Mouse (Mus musculus) kidney, embryonic 16.5 days (tissue): ENCODE results near the gene Celf3. TPM values are rescaled to one million over a fixed set of nuclear protein-coding genes. Genes with fewer than 3 reads are reported as not detected.

Source experiments
- ATAC-seq: fragments of 200-750 bp; cut with Nextera tagmentation; 2 replicates; pipeline ENCODE4 v1.8.0; 2017; ENCODE audit warnings: moderate TSS enrichment; ENCODE audit not compliant: low FRiP score, low TSS enrichment
- H3K27ac ChIP-seq: fragments of 300-500 bp; sonication (generic); 2 replicates; pipeline ENCODE4 v1.5.1; 2014; ENCODE audit warnings: low read length
- H3K27me3 ChIP-seq: fragments of 300-500 bp; sonication (generic); 2 replicates; pipeline ENCODE4 v1.6.1; 2014; ENCODE audit warnings: low read length, control low read depth, mixed read lengths; ENCODE audit not compliant: insufficient read depth
- H3K36me3 ChIP-seq: fragments of 300-500 bp; sonication (generic); 2 replicates; pipeline ENCODE4 v1.6.1; 2014; ENCODE audit warnings: low read length, control low read depth, mixed read lengths; ENCODE audit not compliant: insufficient read depth
- H3K4me1 ChIP-seq: fragments of 300-500 bp; sonication (generic); 2 replicates; pipeline ENCODE4 v1.6.1; 2014; ENCODE audit warnings: low read length, control low read depth, mixed read lengths; ENCODE audit not compliant: insufficient read depth
- H3K4me2 ChIP-seq: fragments of 300-500 bp; sonication (generic); replicated peaks from 2 replicates; pipeline ENCODE4 v1.6.1; 2014; ENCODE audit warnings: low read depth, low read length
- H3K4me3 ChIP-seq: fragments of 300-500 bp; sonication (generic); 2 replicates; pipeline ENCODE4 v1.5.1; 2014; ENCODE audit warnings: mild to moderate bottlenecking, low read length
- H3K9ac ChIP-seq: fragments of 300-500 bp; sonication (generic); replicated peaks from 2 replicates; pipeline ENCODE4 v1.6.1; 2014; ENCODE audit warnings: low read length
- H3K9me3 ChIP-seq: fragments of 300-500 bp; sonication (generic); 2 replicates; pipeline ENCODE4 v1.6.1; 2016; ENCODE audit warnings: low read length, control low read depth
- WGBS: fragments of 180-500 bp; shearing (Covaris S2); extraction: QIAGEN DNeasy Blood & Tissue Kit; methylation state at CpG from one replicate; pipeline ENCODE4 v1.1.7; 2014; 5-methylcytosine and 5-hydroxymethylcytosine counted together
- polyA plus RNA-seq: library from polyadenylated mRNA; unstranded; fragments of >200 nt; fragmentation: Nextera tagmentation; extraction: Ambion mirVana; gene quantifications from 2 replicates; pipeline ENCODE4 v1.2.1, GENCODE M21; 2015

Celf3 gene
- polyA plus RNA-seq, 1 experiment from 2014 or later: 1.4 TPM

DNA sequence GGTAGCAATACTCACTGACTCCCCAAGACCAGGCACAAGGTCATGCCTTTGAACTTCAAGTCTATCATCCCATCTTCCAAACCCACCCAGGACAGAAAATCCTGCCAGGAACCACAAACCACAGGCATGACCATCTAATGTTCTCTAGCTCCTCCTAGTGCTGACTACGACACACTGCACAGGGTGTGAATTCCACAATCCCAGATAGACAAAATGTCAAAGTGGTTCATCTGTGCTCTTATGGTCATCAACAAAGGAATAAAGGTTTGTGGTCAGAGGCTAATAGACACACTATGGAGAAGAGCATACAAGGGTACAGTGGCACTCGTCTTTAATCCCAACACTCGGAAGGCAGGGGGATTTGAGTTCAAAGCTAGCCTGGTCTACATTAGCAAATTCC is 24.1 kb downstream of the Celf3 start:
- H3K9ac ChIP-seq: no peak overlapping the region
- no peak for ATAC-seq
- H3K36me3 ChIP-seq: peaks cover 21% of the 10 kb centered on the region; the same call in 1 of the 2 replicates
- no peak overlapping the region for H3K4me2 ChIP-seq
- no peaks in the 10 kb centered on the region for H3K27me3 ChIP-seq
- no peaks in the 10 kb centered on the region for H3K4me1 ChIP-seq
- H3K27ac ChIP-seq: no peak overlapping the region
- 0 out of 2 replicates have a peak, but pooled peaks cover 2% of the 10 kb centered on the region for H3K9me3 ChIP-seq
- 81% methylated on average over 3 of the region's 3 CpGs for WGBS
- H3K4me3 ChIP-seq: no peak overlapping the region

DNA sequence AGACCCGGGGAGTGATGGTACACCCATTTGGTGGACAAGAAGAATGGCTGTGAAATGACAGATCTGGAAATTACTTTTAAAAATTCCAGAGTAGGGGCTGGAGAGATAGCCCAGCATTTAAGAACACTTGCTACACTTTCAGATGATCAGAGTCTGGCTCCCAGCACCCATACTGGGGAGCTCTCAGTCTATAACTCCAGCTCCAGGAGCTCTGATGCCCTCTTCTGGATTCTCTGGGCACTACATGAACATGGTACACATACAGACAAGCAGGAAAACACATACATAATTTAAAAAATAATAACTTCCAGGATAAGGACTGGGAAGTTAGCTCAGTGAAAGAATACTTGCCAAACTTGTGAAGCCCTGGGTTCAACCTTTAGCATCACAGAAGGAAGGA is 28.6 kb downstream of the Celf3 start:
- no peaks in the 10 kb centered on the region for H3K27me3 ChIP-seq
- 87% methylated on average over 1 of the region's 1 CpGs for whole genome bisulfite sequencing
- no peaks in the 10 kb centered on the region for H3K4me1 ChIP-seq
- peaks cover 43% of the 10 kb centered on the region for H3K36me3 ChIP-seq
- H3K9ac ChIP-seq: no peak overlapping the region
- H3K9me3 ChIP-seq: 0 out of 2 replicates have a peak, but pooled peaks cover 2% of the 10 kb centered on the region
- no peak overlapping the region for H3K4me2 ChIP-seq
- H3K27ac ChIP-seq: no peak overlapping the region
- no peak overlapping the region for H3K4me3 ChIP-seq
- no peak for ATAC-seq

GRCm38 (mm10) chr3:94526731-94527130 is 48.6 kb downstream of the Celf3 start:
- no peaks in the 10 kb centered on the region for H3K9me3 ChIP-seq

DNA sequence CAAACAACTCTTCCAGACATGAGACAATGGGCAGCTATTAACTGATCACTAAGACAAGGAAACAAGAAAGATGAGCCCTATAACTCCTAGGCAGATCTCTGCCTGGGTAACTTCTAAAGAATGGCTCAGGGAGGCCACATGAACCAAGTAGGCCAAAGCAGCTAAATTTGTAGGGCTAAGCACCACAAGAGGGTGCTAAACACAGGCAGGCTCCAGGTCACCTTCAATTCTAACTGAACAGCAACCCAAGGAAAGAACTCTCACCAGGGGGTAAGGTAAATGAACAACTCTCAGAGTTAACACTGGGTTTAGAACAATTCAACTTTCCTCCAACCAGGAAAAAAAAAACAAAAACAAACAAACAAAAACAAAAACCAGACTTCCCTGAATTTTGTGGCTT is 55.9 kb downstream of the Celf3 start:
- no peak overlapping the region for H3K9ac ChIP-seq
- no peak overlapping the region for H3K4me2 ChIP-seq
- no peaks in the 10 kb centered on the region for H3K4me1 ChIP-seq
- H3K36me3 ChIP-seq: no peaks in the 10 kb centered on the region
- H3K4me3 ChIP-seq: no peak overlapping the region
- no peaks in the 10 kb centered on the region for H3K9me3 ChIP-seq
- no peaks in the 10 kb centered on the region for H3K27me3 ChIP-seq
- H3K27ac ChIP-seq: no peak overlapping the region
- no peak for ATAC-seq

More at GRCm38 (mm10) chr3:94526731-94527130, 48.6 kb downstream of the Celf3 start:
- WGBS: 63% methylated on average over 2 of the region's 2 CpGs
- Histone ChIP-seq H3K27me3 (no peaks in the 10 kb centered on the region), H3K4me2 (no peak overlapping the region), H3K9ac (no peak overlapping the region), H3K36me3 (peaks cover 16% of the 10 kb centered on the region; the same call in 1 of the 2 replicates), H3K27ac (no peak overlapping the region), H3K4me3 (no peak overlapping the region), H3K4me1 (no peaks in the 10 kb centered on the region)
- no peak for ATAC-seq

DNA sequence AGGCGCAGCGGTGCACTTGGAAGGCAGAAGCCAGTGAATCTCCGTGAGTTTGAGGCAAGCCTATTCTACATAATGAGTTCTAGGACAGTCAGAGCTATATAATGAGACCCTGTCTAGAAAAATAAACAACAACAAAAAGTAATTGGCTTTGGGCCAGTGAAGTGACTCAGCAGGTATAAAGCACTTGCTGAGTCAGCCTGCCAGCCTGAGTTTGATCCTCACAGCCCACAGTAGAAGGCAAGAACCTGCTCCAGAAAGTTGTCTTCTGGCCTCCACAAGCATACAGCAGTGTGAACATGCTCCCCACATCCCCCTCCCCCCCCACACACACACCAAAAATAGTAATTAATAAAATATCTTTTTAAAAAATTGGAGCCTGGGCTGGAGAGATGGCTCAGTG is 59.1 kb downstream of the Celf3 start:
- no peak overlapping the region for H3K27ac ChIP-seq

More for the DNA sequence above, 59.1 kb downstream of the Celf3 start:
- Histone ChIP-seq H3K9me3 (no peaks in the 10 kb centered on the region), H3K36me3 (no peaks in the 10 kb centered on the region), H3K9ac (no peak overlapping the region), H3K4me2 (no peak overlapping the region), H3K4me1 (no peaks in the 10 kb centered on the region), H3K27me3 (no peaks in the 10 kb centered on the region), H3K4me3 (no peak overlapping the region)
- no peak for ATAC-seq
- 95% methylated on average over 3 of the region's 3 CpGs for WGBS

Other genes starting within 250 kb of the Celf3 start
- not detected in 2 replicates for gene Gm4778, start 214.3 kb upstream of the Celf3 start, polyA plus RNA-seq
- 14.6 and 15.1 TPM in 2 replicates for gene Them4, start 168.2 kb upstream of the Celf3 start, polyA plus RNA-seq
- not detected in 2 replicates for gene Them5, start 136.2 kb upstream of the Celf3 start, polyA plus RNA-seq
- gene C2cd4d, start 115.9 kb upstream of the Celf3 start, polyA plus RNA-seq: 0.32 and 0.46 TPM in 2 replicates
- gene Rorc, start 105.5 kb upstream of the Celf3 start, polyA plus RNA-seq: 14.9 and 15.2 TPM in 2 replicates
- 0.23 and 0.44 TPM in 2 replicates for gene Lingo4, start 79.8 kb upstream of the Celf3 start, polyA plus RNA-seq
- gene Tdrkh, start 65.0 kb upstream of the Celf3 start, polyA plus RNA-seq: 12.1 and 13.8 TPM in 2 replicates
- 72.3 and 79.1 TPM in 2 replicates for gene Mrpl9, start 35.0 kb upstream of the Celf3 start, polyA plus RNA-seq
- 0.44 and 0.66 TPM in 2 replicates for gene Oaz3, start 34.4 kb upstream of the Celf3 start, polyA plus RNA-seq
- 0.99 and 1.7 TPM in 2 replicates for gene Riiad1, start 2.0 kb downstream of the Celf3 start, polyA plus RNA-seq
- gene Snx27, start 104.4 kb downstream of the Celf3 start, polyA plus RNA-seq: 43.0 and 54.6 TPM in 2 replicates
- not detected in 2 replicates for gene Gm10972, start 164.8 kb downstream of the Celf3 start, polyA plus RNA-seq
- 9.7 TPM in 2 replicates for gene Tuft1, start 180.6 kb downstream of the Celf3 start, polyA plus RNA-seq
- 2.2 and 4.6 TPM in 2 replicates for gene Selenbp2, start 215.3 kb downstream of the Celf3 start, polyA plus RNA-seq